Mouse (Mus musculus): ENCODE data around the gene Ptpn14. TPM values are rescaled to one million over a fixed set of nuclear protein-coding genes. Genes with fewer than 3 reads are reported as not detected.

Gene Ptpn14
- polyA plus RNA-seq, 1 experiment from 2014 or later = 0.03 TPM

- Histone ChIP-seq H3K79me2 (ENCODE audit: inconsistent target) (no peaks in the 10 kb centered on the region), H3K4me3 (ENCODE audit: inconsistent target) (no peak overlapping the region), H3K36me3 (ENCODE audit: inconsistent target) (no peaks in the 10 kb centered on the region), H3K27ac (no peak overlapping the region)
- 93% methylated on average over 10 of the region's 10 CpGs for WGBS (ENCODE audit: missing documents)
These were observed 44.6 kb downstream of the Ptpn14 start for GRCm38 (mm10) chr1:189772707-189773106.

GRCm38 (mm10) chr1:189774778-189775177, 46.7 kb downstream of the Ptpn14 start:
- Histone ChIP-seq H3K79me2 (ENCODE audit: inconsistent target) (no peaks in the 10 kb centered on the region), H3K27ac (no peak overlapping the region), H3K36me3 (ENCODE audit: inconsistent target) (no peaks in the 10 kb centered on the region), H3K4me3 (ENCODE audit: inconsistent target) (no peak overlapping the region)
- WGBS (ENCODE audit: missing documents) = 25% methylated on average over 1 of the region's 1 CpGs

- no peaks in the 10 kb centered on the region for H3K79me2 ChIP-seq (ENCODE audit: inconsistent target)
- no peak overlapping the region for H3K27ac ChIP-seq
- H3K4me3 ChIP-seq (ENCODE audit: inconsistent target) = no peak overlapping the region
- 87% methylated on average over 6 of the region's 6 CpGs for WGBS (ENCODE audit: missing documents)
- no peaks in the 10 kb centered on the region for H3K36me3 ChIP-seq (ENCODE audit: inconsistent target)
These were observed 49.1 kb downstream of the Ptpn14 start for GRCm38 (mm10) chr1:189777207-189777606.

- WGBS (ENCODE audit: missing documents) = 92% methylated on average over 5 of the region's 5 CpGs
- no peaks in the 10 kb centered on the region for H3K79me2 ChIP-seq (ENCODE audit: inconsistent target)
- no peaks in the 10 kb centered on the region for H3K36me3 ChIP-seq (ENCODE audit: inconsistent target)
- H3K27ac ChIP-seq = no peak overlapping the region
- H3K4me3 ChIP-seq (ENCODE audit: inconsistent target) = no peak overlapping the region
These were observed 50.3 kb downstream of the Ptpn14 start for GRCm38 (mm10) chr1:189778343-189778742.

GRCm38 (mm10) chr1:189779226-189779625, 51.2 kb downstream of the Ptpn14 start:
- WGBS (ENCODE audit: missing documents) = 95% methylated on average over 3 of the region's 3 CpGs
- Histone ChIP-seq H3K79me2 (ENCODE audit: inconsistent target) (no peaks in the 10 kb centered on the region), H3K27ac (no peak overlapping the region), H3K36me3 (ENCODE audit: inconsistent target) (no peaks in the 10 kb centered on the region), H3K4me3 (ENCODE audit: inconsistent target) (no peak overlapping the region)

GRCm38 (mm10) chr1:189781721-189782345, 53.8 kb downstream of the Ptpn14 start:
- H3K36me3 ChIP-seq (ENCODE audit: inconsistent target) = no peaks in the 10 kb centered on the region
- 89% methylated on average over 10 of the region's 10 CpGs for WGBS (ENCODE audit: missing documents)
- no peak overlapping the region for H3K27ac ChIP-seq
- no peak overlapping the region for H3K4me3 ChIP-seq (ENCODE audit: inconsistent target)
- no peaks in the 10 kb centered on the region for H3K79me2 ChIP-seq (ENCODE audit: inconsistent target)

GRCm38 (mm10) chr1:189782709-189783108, 54.6 kb downstream of the Ptpn14 start:
- Histone ChIP-seq H3K4me3 (ENCODE audit: inconsistent target) (no peak overlapping the region), H3K79me2 (ENCODE audit: inconsistent target) (no peaks in the 10 kb centered on the region), H3K36me3 (ENCODE audit: inconsistent target) (no peaks in the 10 kb centered on the region), H3K27ac (no peak overlapping the region)
- 89% methylated on average over 6 of the region's 6 CpGs for WGBS (ENCODE audit: missing documents)

GRCm38 (mm10) chr1:189784503-189784902, 56.4 kb downstream of the Ptpn14 start:
- WGBS (ENCODE audit: missing documents) = 98% methylated on average over 6 of the region's 7 CpGs
- Histone ChIP-seq H3K79me2 (ENCODE audit: inconsistent target) (no peaks in the 10 kb centered on the region), H3K36me3 (ENCODE audit: inconsistent target) (no peaks in the 10 kb centered on the region), H3K27ac (no peak overlapping the region), H3K4me3 (ENCODE audit: inconsistent target) (no peak overlapping the region)

GRCm38 (mm10) chr1:189786707-189787485, 58.8 kb downstream of the Ptpn14 start:
- 92% methylated on average over 19 of the region's 26 CpGs for WGBS (ENCODE audit: missing documents)
- no peaks in the 10 kb centered on the region for H3K36me3 ChIP-seq (ENCODE audit: inconsistent target)
- H3K27ac ChIP-seq = no peak overlapping the region
- H3K79me2 ChIP-seq (ENCODE audit: inconsistent target) = no peaks in the 10 kb centered on the region
- no peak overlapping the region for H3K4me3 ChIP-seq (ENCODE audit: inconsistent target)

- 96% methylated on average over 6 of the region's 6 CpGs for WGBS (ENCODE audit: missing documents)
- Histone ChIP-seq H3K36me3 (ENCODE audit: inconsistent target) (no peaks in the 10 kb centered on the region), H3K79me2 (ENCODE audit: inconsistent target) (no peaks in the 10 kb centered on the region), H3K4me3 (ENCODE audit: inconsistent target) (no peak overlapping the region), H3K27ac (no peak overlapping the region)
These were observed 61.5 kb downstream of the Ptpn14 start for GRCm38 (mm10) chr1:189789545-189789944.

GRCm38 (mm10) chr1:189790666-189791065, 62.6 kb downstream of the Ptpn14 start:
- H3K27ac ChIP-seq = no peak overlapping the region
- whole genome bisulfite sequencing (ENCODE audit: missing documents) = 93% methylated on average over 7 of the region's 7 CpGs
- H3K36me3 ChIP-seq (ENCODE audit: inconsistent target) = no peaks in the 10 kb centered on the region
- no peak overlapping the region for H3K4me3 ChIP-seq (ENCODE audit: inconsistent target)
- H3K79me2 ChIP-seq (ENCODE audit: inconsistent target) = no peaks in the 10 kb centered on the region

- no peak overlapping the region for H3K27ac ChIP-seq
- H3K4me3 ChIP-seq (ENCODE audit: inconsistent target) = no peak overlapping the region
- no peaks in the 10 kb centered on the region for H3K36me3 ChIP-seq (ENCODE audit: inconsistent target)
- 96% methylated on average over 10 of the region's 10 CpGs for WGBS (ENCODE audit: missing documents)
- no peaks in the 10 kb centered on the region for H3K79me2 ChIP-seq (ENCODE audit: inconsistent target)
These were observed 63.6 kb downstream of the Ptpn14 start for GRCm38 (mm10) chr1:189791534-189792217.

GRCm38 (mm10) chr1:189792560-189793195, 64.6 kb downstream of the Ptpn14 start:
- WGBS (ENCODE audit: missing documents) = 12% methylated on average over 13 of the region's 14 CpGs
- Histone ChIP-seq H3K27ac (no peak overlapping the region), H3K79me2 (ENCODE audit: inconsistent target) (no peaks in the 10 kb centered on the region), H3K36me3 (ENCODE audit: inconsistent target) (no peaks in the 10 kb centered on the region), H3K4me3 (ENCODE audit: inconsistent target) (no peak overlapping the region)

- H3K27ac ChIP-seq = no peak overlapping the region
- H3K36me3 ChIP-seq (ENCODE audit: inconsistent target) = no peaks in the 10 kb centered on the region
- no peaks in the 10 kb centered on the region for H3K79me2 ChIP-seq (ENCODE audit: inconsistent target)
- no peak overlapping the region for H3K4me3 ChIP-seq (ENCODE audit: inconsistent target)
- 3% methylated on average over 15 of the region's 15 CpGs for WGBS (ENCODE audit: missing documents)
These were observed 70.9 kb downstream of the Ptpn14 start for GRCm38 (mm10) chr1:189798949-189799348.
